Mouse (Mus musculus): ENCODE measurements around the gene Zfp280c. TPM values are rescaled to one million over a fixed set of nuclear protein-coding genes. Genes with fewer than 3 reads are reported as not detected.

The Zfp280c gene
- 4.6 and 4.9 TPM in 2 replicates for polyA plus RNA-seq (2012; rRNA removed)

DNA sequence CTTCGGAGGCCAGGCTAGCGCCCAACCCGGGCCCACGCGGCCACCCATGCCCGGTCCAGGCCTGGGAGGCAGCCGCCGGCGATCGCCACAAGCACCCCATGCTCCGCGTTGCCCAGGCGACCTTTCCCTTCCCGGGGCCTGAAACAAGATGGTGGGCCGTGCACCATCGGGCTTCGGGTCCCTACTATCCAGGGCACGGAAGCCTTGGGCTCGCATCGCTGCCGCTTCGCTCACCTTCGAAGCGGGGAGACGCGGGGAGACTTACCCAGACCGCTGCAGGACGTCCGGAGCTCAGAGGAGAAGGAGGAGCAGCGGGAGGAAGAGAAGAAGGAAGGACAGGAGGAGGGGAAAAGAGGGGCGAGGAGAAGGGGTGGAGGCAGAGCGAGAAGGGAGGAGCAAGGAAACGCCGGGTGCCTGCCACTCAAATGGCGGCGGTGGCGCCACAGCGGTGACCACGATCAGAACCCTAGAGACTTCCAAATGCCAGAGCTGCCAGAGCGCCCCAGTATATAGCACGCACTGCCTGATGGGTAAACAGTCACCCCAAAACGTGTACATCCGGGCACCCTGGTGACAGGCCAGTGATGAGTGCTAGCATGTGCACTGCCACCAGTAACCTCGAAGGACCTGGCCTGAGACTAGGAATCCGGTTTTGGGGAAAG is at the start of gene Zfp280c:
TSS of gene Zfp280c (minus strand) at position 406 of the 662 bp plus-strand sequence.

GRCm38 (mm10) chrX:48623379-48624053 is 29.2 kb upstream of the Zfp280c start, which contains the start of gene Slc25a14:
TSS of gene Slc25a14 (plus strand) at chrX:48623413.

GRCm38 (mm10) chrX:48518808-48519548 is 75.3 kb downstream of the Zfp280c start, which contains the start of gene Rab33a:
TSS of gene Rab33a (plus strand) at chrX:48519285.

DNA sequence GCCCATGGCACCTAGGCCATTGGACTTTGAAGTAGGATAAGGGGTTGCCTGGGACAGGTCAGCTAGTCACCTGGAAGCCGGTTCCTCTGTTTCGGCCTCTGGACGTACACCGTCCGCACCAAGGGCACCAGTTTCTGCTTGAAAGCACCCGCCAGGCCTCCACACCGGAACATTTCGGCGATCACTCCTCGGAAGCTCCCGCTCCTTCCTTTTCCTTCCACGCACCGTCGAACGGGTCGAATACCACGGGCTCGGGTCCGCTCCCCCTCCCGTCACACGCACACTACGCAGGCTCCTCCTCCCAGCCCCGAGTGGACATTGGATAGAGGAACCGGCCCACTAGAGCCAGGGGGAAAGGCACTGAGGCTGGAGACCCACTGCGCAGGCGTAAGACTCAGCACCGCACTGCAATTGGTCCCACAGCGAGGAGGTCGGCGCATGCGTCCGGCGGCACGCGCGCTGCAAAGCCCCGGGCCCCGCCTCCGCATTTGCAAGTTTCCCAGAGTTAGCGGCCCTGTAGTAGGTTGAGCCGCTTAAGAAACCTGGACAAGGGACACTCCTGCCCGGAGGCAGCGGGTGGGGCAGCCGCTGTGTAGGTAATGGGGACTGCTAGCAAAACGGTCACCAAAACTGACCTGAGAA is 81.0 kb downstream of the Zfp280c start, which contains the start of gene Aifm1:
TSS of gene Aifm1 (minus strand) at position 398 of the 642 bp plus-strand sequence.

Other genes starting within 250 kb of the Zfp280c start
- gene Elf4, start 131.4 kb downstream of the Zfp280c start, polyA plus RNA-seq (2012; rRNA removed) = 4.6 and 5.6 TPM in 2 replicates
- 52.1 and 52.5 TPM in 2 replicates for gene Aifm1, start 80.9 kb downstream of the Zfp280c start, polyA plus RNA-seq (2012; rRNA removed)
- 0.26 and 0.29 TPM in 2 replicates for gene Rab33a, start 75.2 kb downstream of the Zfp280c start, polyA plus RNA-seq (2012; rRNA removed)
- 2.1 and 2.5 TPM in 2 replicates for gene Slc25a14, start 28.9 kb upstream of the Zfp280c start, polyA plus RNA-seq (2012; rRNA removed)
- gene Gpr119, start 80.0 kb upstream of the Zfp280c start, polyA plus RNA-seq (2012; rRNA removed) = not detected in 2 replicates
- 4.9 TPM in 2 replicates for gene Rbmx2, start 100.5 kb upstream of the Zfp280c start, polyA plus RNA-seq (2012; rRNA removed)

Data from liver, embryonic 18 days (tissue).